Mouse (Mus musculus) c-Kit-negative CD71-positive TER-119-positive erythroid progenitor cells, embryonic 14.5 days (primary cell): Measurements from ENCODE around the gene Ctso.

Experiments used
- DNase-seq: peaks from one replicate; pipeline ENCODE4 v3.0.0-alpha.2; 2013; ENCODE audit warnings: low read depth, low spot score

The Ctso gene

DNA sequence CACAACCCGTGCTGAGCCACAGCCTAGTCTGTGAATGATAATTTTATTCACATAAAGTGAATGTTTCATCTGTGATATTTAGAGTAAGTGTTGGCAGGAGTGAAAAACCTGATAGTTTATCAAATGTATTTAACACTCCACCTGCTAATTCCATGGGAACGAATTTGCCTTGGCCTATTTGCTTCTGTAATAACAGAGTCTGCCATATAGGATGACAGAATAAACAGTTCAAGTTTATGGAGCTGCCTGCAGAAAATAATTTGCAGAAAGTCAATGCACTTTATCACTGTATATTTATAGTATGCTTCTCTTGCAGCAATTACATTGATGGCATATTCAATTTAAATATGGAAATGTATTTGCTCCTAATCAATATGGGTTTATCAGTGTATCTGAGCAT is 19.4 kb downstream of the Ctso start:
- DNase-seq = no peak

DNA sequence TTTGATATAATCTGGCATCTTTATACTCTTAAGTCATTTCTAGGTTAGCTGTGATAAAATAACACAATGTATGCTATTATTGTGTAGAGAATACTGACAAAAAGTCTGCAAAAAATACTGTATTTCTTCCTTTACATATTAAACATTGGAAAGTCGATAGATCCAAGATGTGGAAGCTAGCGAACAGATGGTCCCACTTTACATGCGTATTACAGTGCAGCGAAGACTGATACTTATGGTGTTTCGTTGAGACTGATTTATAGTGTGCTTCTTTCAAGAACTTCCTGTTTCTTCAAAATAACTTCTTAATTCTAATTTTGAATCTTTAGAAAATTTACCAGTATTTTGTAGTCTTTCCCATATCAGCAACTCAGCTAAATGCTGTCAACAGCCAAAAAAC is 25.1 kb downstream of the Ctso start:
- no peak for DNase-seq

DNA sequence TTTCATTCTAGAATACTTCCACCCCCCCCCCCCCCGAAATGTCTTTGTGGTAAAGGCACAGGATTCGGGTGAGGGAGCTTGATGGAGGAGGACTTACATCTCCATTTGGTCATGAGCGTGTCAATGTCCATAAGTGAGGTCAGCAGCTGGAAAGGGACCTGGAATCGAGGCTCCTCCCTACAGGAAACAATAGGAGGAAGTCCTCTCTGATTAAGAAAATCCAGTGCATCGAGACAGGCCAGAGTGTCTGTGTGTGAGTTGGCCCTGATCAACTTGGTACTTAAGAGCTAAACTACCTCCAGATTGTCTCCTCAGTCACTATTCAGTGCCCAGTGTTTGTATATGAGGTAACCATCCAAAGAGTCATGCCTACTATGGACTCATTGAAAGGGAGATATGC is 28.9 kb downstream of the Ctso start:
- no peak for DNase-seq

GRCm38 (mm10) chr3:81963768-81964167 is 31.4 kb downstream of the Ctso start:
- no peak for DNase-seq

- no peak for DNase-seq
Observed at GRCm38 (mm10) chr3:81964596-81964995, 32.2 kb downstream of the Ctso start.

DNA sequence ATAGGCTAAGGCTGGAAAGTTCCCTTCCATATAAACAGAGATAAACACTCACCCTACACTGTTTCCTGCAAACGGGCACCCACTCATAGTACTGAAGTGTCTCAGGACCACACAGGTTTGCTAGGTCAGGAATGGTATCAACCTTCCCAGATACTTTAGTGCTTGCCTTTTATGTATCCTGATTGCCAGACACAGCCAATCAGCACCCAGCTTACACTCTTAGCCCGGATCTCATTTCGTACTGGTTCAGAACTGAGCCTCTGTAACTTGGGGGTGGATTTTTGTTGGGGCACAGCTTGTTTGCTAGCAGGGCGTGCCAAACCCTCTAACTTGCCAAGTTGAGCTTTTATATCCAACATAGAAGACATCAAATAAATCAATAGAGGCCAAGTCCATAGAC is 43.2 kb downstream of the Ctso start:
- no peak for DNase-seq

- DNase-seq = no peak
Observed at GRCm38 (mm10) chr3:81976102-81976501, 43.7 kb downstream of the Ctso start, which contains the start of gene Tdo2. Tdo2 (minus strand) TSS chr3:81976202.

DNA sequence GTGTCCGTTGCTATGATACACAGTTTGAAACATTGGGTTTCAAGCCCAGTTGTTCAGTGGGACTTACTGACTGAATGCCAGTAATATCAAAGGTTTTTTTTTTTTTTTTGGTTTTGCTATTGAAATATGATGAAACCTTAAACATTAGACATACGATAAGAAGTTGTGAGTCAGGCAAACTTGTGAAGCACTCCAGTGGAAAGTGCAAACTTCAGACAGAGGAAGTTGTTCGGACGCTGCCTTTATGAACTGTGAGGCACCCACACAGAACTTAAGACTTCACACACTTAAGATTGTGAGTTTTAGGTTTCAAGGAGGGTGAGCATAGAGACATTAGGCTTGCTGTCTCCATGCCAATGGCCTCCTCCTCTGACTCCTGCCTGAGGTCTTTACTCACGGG is 49.2 kb downstream of the Ctso start:
- no peak for DNase-seq

DNA sequence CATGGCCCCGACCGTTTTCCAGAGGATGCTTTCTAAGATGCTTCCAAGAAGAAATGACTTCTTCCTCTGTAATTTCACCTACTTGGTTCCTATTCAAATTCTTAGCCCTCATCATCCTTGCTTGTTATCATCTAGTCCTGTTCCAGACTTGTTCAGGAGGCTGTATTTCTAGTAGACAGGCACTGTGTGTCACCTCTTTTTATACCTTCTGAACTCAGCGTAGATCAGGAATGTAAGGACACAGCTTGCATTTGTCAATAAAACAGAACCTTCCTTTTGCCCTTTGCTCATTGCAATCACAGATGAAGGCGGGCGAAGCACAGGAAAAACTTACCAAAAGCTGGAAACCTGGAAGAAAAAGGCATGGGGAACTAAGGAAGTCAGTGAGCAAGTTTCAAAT is 49.6 kb downstream of the Ctso start, which contains the start of gene Asic5:
Gene Asic5 (plus strand): TSS at position 301 of the 400 bp plus-strand sequence.
- DNase-seq = no peak

- no peak for DNase-seq
Observed at GRCm38 (mm10) chr3:81983120-81983895, 50.9 kb downstream of the Ctso start.

GRCm38 (mm10) chr3:81985100-81985499 is 52.7 kb downstream of the Ctso start:
- DNase-seq = no peak

- no peak for DNase-seq
Observed at GRCm38 (mm10) chr3:81986103-81986502, 53.7 kb downstream of the Ctso start.

DNA sequence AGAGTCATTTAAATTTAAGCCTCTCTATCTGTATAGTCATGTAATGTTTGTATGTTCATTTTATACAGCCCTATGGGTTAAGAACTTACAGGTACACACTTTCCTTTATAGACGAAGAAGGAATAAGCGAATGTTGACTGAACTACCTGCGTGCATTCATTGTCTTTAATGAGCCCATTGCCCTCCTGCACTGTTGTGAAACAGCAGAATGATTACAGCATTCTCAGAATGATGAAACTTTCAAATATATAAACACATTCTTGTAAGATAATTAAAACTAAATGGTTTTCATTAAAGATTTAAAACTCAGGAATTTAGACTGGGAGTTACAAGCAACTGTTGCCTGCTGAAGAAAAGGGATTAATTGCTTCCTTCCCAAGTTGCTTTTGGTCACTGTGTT is 55.2 kb downstream of the Ctso start:
- DNase-seq = no peak

- DNase-seq = no peak
Observed at GRCm38 (mm10) chr3:81989692-81990141, 57.3 kb downstream of the Ctso start.

GRCm38 (mm10) chr3:81990531-81990930 is 58.1 kb downstream of the Ctso start:
- no peak for DNase-seq

DNA sequence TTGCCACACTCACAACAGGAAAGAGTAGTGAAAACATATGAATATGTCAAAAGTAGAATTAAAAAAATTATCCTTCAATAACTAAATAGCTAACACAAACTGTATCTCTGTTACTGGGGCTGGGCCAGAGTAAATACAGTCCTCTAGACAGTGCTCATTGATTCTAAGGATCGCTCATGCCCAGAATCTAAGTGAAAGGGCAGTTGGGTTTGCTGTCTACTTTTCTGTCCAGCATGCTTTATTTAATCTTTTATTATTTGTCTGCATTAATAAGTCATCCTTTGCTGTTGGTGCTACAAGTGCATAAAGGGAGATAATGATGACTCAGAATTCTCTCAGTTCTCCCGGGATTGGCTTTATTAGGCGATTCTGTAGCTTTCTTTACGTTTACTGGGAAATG is 63.0 kb downstream of the Ctso start:
- DNase-seq = no peak

DNA sequence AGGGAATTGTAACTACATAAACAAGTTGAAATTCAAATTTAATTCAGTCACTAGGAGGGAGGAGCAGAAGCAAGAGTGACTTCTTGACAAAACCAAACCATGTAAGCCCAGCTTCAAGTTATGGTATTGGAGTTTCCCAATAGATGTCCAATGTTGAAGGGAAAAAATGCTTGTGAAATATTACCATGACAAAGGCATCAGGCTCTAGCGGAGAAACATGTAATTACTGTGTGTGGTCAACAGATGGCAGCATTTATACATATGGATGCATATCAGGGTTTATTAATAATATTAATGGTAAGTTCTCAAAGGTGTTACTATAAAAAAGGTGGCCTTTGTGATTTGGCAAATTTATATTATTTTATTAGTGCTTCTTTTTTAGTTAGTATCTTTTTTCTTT is 63.6 kb downstream of the Ctso start:
- DNase-seq = peak; percentile 3
